Mouse (Mus musculus) CH12.LX (cell line): ENCODE data around the gene Golm1.

Experiments used
- CTCF ChIP-seq, 2 experiments: IDR thresholded peaks in 1 of 2; conservative IDR thresholded peaks in 1 of 2; 2 replicates each; pipeline ENCODE4 v1.5.1; 2011 to 2012; ENCODE audit warnings: low read depth in 2 of 2, low read length in 2 of 2, improper control_type of control experiment in 1 of 2, inconsistent platforms in 1 of 2, mild to moderate bottlenecking in 1 of 2, moderate library complexity in 1 of 2
- POLR2A ChIP-seq: IDR thresholded peaks from 2 replicates; pipeline ENCODE4 v1.6.1; 2011; ENCODE audit warnings: low read depth, mild to moderate bottlenecking, improper control_type of control experiment, low read length
- ZKSCAN1 ChIP-seq: IDR thresholded peaks from 2 replicates; pipeline ENCODE4 v1.6.1; 2012; ENCODE audit warnings: low read depth, inconsistent platforms, low read length, improper control_type of control experiment, borderline replicate concordance

DNA sequence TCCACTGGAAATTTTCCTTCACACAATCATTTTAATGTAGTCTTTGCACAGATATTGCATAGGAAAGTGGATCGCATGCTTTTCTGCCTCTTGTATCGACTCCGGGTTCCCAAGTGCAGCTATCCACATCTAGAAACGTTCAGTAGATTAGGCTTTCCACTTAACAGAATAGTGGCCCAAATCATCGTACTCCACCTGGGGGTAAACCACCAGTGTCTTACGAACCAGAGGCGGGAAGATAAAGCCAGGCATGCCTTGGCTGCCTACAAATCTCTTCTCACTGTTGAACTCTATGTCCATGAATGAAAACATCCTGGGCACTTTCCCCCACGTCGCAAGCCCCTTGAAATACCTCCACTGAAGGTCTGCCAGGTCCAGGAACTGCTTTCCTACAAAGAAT lies 13.7 kb upstream of the Golm1 start:
- no peak for TF ChIP-seq ZKSCAN1
- TF ChIP-seq CTCF (conservative IDR thresholded peaks at IDR 0.05 in 1 of 2, IDR thresholded peaks at IDR 0.05 in 1 of 2; ENCODE audit: low read depth in 2 of 2, low read length in 2 of 2) = no peak
- no peak for TF ChIP-seq POLR2A
